Mouse (Mus musculus) CH12.LX (cell line): ENCODE results near the gene Sytl1.

Source experiments
- SIN3A ChIP-seq: IDR thresholded peaks from 2 replicates; pipeline ENCODE4 v1.6.1; 2012; ENCODE audit warnings: low read length, improper control_type of control experiment, inconsistent platforms
- TCF12 ChIP-seq: IDR thresholded peaks from 2 replicates; pipeline ENCODE4 v1.6.1; 2014; ENCODE audit warnings: low read depth, mild to moderate bottlenecking, inconsistent platforms, low read length, improper control_type of control experiment

DNA sequence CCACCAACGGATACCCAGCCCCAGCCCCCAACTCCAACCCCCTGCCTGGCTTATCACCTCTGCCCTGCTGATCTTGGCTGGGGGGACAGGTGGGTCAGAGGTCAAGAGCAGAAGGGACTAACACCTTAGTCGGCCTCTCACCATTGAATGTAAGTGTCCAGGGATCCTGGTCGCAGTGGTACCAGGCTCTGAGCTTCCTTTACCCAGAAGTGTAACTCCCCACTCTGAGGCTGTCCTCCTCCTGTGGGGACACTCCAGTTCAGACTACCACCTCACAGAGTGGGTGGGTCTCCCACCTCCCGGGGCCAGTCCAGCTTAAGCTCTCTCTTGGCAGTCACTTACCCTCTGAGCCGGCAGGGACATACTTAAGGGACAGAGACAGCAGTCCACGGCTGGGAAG, 7.5 kb downstream of the Sytl1 start:
- TF ChIP-seq SIN3A, result no peak
- TF ChIP-seq TCF12, result no peak
